Mouse (Mus musculus): ENCODE measurements around the gene Elovl2.
"Not testable (repeated sequence)": the region's sequence is repeated elsewhere in the genome, so short reads cannot be mapped to it uniquely, and the experiment has no call there.

DNA sequence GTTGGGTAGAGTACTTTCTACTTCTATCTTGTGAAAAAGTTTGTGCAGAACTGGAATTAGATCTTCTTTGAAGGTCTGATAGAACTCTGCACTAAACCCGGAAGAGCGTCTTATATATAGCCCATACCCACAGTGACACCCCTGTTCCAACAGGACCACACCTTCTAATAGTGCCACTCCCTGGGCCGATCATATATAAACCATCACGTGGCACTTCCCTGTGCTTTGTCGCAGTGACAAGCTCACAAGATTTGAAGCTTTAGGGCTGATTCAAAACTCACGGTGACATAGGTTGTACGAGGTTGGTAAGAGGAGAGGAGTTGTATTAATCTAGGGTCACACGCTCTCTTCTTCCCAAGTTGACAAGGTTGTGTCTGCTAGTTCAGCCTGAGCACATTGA is 41.4 kb upstream of the Elovl2 start:
- not testable (repeated sequence) for TF ChIP-seq CTCF (IDR thresholded peaks at IDR 0.05; ENCODE audit: control insufficient read depth, insufficient read depth, insufficient replicate concordance, low read depth, low read length); POLR2A (IDR thresholded peaks at IDR 0.05; ENCODE audit: control insufficient read depth, low read depth, low read length)
